Mouse (Mus musculus) midbrain, embryonic 11.5 days (tissue): ENCODE measurements around the gene Prdx3. TPM values are rescaled to one million over a fixed set of nuclear protein-coding genes. Genes with fewer than 3 reads are reported as not detected.

Experiments
- ATAC-seq: fragments of 200-750 bp; cut with Nextera tagmentation; 2 replicates; pipeline ENCODE4 v1.8.0; 2017; ENCODE audit warnings: moderate TSS enrichment, moderate library complexity; ENCODE audit not compliant: low FRiP score
- DNase-seq: peaks from one replicate; pipeline ENCODE4 v3.0.0; 2015; ENCODE audit warnings: low spot score; ENCODE audit errors: missing footprints
- H3K27ac ChIP-seq: fragments of 300-500 bp; sonication (generic); 2 replicates; pipeline ENCODE4 v1.5.1; 2014; ENCODE audit warnings: low read depth, low read length
- H3K27me3 ChIP-seq: fragments of 300-500 bp; sonication (generic); 2 replicates; pipeline ENCODE4 v1.6.1; 2014; ENCODE audit warnings: mild to moderate bottlenecking, low read length, moderate library complexity, mixed read lengths; ENCODE audit not compliant: control insufficient read depth, insufficient read depth
- H3K36me3 ChIP-seq: fragments of 300-500 bp; sonication (generic); 2 replicates; pipeline ENCODE4 v1.6.1; 2014; ENCODE audit warnings: mild to moderate bottlenecking, low read length, moderate library complexity, mixed read lengths; ENCODE audit not compliant: control insufficient read depth, insufficient read depth
- H3K4me1 ChIP-seq: fragments of 300-500 bp; sonication (generic); 2 replicates; pipeline ENCODE4 v1.6.1; 2014; ENCODE audit warnings: low read length; ENCODE audit not compliant: control insufficient read depth, insufficient read depth
- H3K4me2 ChIP-seq: fragments of 300-500 bp; sonication (generic); 2 replicates; pipeline ENCODE4 v1.6.1; 2014; ENCODE audit warnings: mild to moderate bottlenecking, moderate library complexity
- H3K4me3 ChIP-seq: fragments of 300-500 bp; sonication (generic); 2 replicates; pipeline ENCODE4 v1.5.1; 2014; ENCODE audit warnings: low read depth, low read length
- H3K9ac ChIP-seq: fragments of 300-500 bp; sonication (generic); 2 replicates; pipeline ENCODE4 v1.6.1; 2014; ENCODE audit warnings: low read length
- H3K9me3 ChIP-seq: fragments of 300-500 bp; sonication (generic); 2 replicates; pipeline ENCODE4 v1.6.1; 2016; ENCODE audit warnings: low read length; ENCODE audit not compliant: control insufficient read depth
- WGBS: fragments of 180-500 bp; shearing (Covaris S2); extraction: QIAGEN DNeasy Blood & Tissue Kit; methylation state at CpG from one replicate; pipeline ENCODE4 v1.1.7; 2014; 5-methylcytosine and 5-hydroxymethylcytosine counted together
- polyA plus RNA-seq: library from polyadenylated mRNA; unstranded; fragments of >200 nt; fragmentation: Nextera tagmentation; extraction: Ambion mirVana; gene quantifications from 2 replicates; pipeline ENCODE4 v1.2.1, GENCODE M21; 2014

Prdx3 gene
- polyA plus RNA-seq, 1 experiment from 2014 or later, result 122 TPM

GRCm38 (mm10) chr19:60818677-60819076 lies 55.7 kb downstream of the Prdx3 start:
- ATAC-seq, result no peak

More at GRCm38 (mm10) chr19:60818677-60819076, 55.7 kb downstream of the Prdx3 start:
- H3K36me3 ChIP-seq, result peaks cover 2% of the 10 kb centered on the region; the same call in 1 of the 2 replicates
- H3K4me3 ChIP-seq, result no peak overlapping the region
- no peak overlapping the region for H3K9ac ChIP-seq
- WGBS, result 87% methylated on average over 6 of the region's 6 CpGs
- H3K4me1 ChIP-seq, result no peaks in the 10 kb centered on the region
- no peaks in the 10 kb centered on the region for H3K27me3 ChIP-seq
- no peak overlapping the region for H3K4me2 ChIP-seq
- no peak for DNase-seq
- H3K9me3 ChIP-seq, result no peaks in the 10 kb centered on the region
- H3K27ac ChIP-seq, result no peak overlapping the region

Other genes with a start within 250 kb of the Prdx3 start
- gene Nanos1, start 118.6 kb downstream of the Prdx3 start, polyA plus RNA-seq, result 3.9 and 4.6 TPM in 2 replicates
- gene Eif3a, start 83.9 kb downstream of the Prdx3 start, polyA plus RNA-seq, result 164 and 171 TPM in 2 replicates
- 44.1 and 45.7 TPM in 2 replicates for gene Fam45a, start 63.0 kb downstream of the Prdx3 start, polyA plus RNA-seq
- 16.5 and 18.2 TPM in 2 replicates for gene Sfxn4, start 13.1 kb downstream of the Prdx3 start, polyA plus RNA-seq
- gene Grk5, start 15.2 kb upstream of the Prdx3 start, polyA plus RNA-seq, result 2.7 and 2.8 TPM in 2 replicates